Mouse (Mus musculus): ENCODE results near the gene Rhog. TPM values are rescaled to one million over a fixed set of nuclear protein-coding genes. Genes with fewer than 3 reads are reported as not detected.
"Not testable (repeated sequence)": the region's sequence is repeated elsewhere in the genome, so short reads cannot be mapped to it uniquely, and the experiment has no call there.

Gene Rhog
- polyA plus RNA-seq, 1 experiment from 2014 or later = 27.0 TPM

DNA sequence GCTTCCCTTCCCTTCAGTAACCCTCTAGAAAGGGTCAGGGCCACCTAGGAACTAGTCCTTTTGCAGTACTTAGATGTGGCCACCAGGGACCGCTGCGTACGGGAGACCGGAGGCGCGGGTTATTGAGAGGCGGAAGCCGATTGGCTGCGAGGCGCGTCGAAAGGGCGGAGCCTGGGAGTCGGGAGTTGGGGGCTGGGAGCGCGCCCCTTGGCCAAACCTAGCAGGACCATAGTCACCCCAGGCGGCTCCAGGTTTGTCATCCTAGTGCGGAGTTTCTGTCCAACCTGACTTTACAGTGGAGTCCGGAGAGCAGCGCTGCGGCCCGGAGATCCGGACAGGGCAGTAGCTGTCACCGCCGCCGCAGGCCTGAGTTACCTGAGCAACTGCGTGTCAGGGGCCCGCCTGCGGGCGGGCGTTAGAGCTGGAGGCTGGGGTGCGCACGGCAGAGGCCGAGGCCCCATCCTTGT, 11.3 kb upstream of the Rhog start:
- H3K4me2 ChIP-seq (replicated peaks) = peak overlapping the region; percentile 98
- no peaks in the 10 kb centered on the region for H3K9me3 ChIP-seq
- under 1% methylated on average over 29 of the region's 34 CpGs for WGBS
- peak overlapping the region; percentile 47; the same call in 1 of the 2 replicates for H3K27ac ChIP-seq (replicated peaks)
- peak; percentile 92 for ATAC-seq (ENCODE audit: low FRiP score, low read depth)
- H3K9ac ChIP-seq (replicated peaks) = peak overlapping the region; percentile 72
- H3K27me3 ChIP-seq = peaks cover 23% of the 10 kb centered on the region
- H3K4me1 ChIP-seq = peaks cover 10% of the 10 kb centered on the region
- H3K36me3 ChIP-seq = no peaks in the 10 kb centered on the region
- H3K4me3 ChIP-seq = peak overlapping the region; percentile 86

DNA sequence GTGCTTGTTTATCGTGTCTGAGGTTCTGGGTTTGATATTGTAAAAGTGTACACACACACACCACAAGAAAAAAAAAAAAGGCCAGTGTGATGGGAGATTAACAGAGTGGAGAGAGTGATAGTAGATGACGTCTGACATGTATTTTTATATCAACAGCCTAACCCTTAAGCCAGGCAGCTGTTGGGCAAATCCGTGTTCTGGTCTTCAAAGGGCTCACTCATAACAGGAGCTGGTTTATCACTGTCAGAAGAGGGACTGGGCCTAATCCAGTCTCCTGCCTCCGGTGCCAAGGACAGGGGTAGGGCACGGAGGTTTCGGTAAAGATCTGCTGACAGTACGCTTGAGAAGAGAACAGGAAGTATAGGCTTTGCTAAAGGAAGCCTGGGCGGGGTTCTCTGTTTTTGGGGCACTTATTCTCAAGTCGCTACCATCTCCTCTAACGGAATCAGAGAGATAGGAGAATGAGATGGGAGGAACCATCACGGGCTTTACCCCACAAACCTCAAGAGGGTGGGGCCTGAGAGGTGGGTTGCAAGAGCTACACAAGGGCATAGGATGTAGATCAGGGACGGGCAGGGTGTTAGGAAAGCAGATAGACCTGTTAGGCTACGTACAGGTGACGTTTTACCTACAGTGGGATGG, 10.7 kb upstream of the Rhog start:
- no peak overlapping the region for H3K4me2 ChIP-seq (replicated peaks)
- ATAC-seq (ENCODE audit: low FRiP score, low read depth) = peak; percentile 34; the same call in 1 of the 2 replicates

DNA sequence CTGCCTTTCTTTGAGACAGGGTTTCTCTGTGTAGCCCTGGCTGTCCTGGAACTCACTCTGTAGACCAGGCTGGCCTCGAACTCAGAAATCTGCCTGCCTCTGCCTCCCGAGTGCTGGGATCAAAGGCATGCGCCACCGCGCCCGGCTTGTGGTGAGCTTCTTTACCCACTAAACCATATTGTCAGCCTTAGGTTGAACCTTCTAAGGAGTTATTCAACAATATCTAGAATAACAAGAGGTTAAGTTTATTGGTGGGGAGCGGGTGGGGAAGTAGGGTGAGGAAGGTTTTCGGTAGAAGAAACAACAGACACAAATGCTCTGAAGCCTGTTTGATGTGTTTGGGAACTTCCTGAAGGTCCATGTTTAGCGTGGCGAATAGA, 10.2 kb upstream of the Rhog start:
- Histone ChIP-seq H3K4me1 (peaks cover 10% of the 10 kb centered on the region), H3K27me3 (peaks cover 23% of the 10 kb centered on the region)
- H3K9ac ChIP-seq (replicated peaks); H3K4me2 ChIP-seq (replicated peaks); H3K9me3 ChIP-seq; ATAC-seq (ENCODE audit: low FRiP score, low read depth); H3K36me3 ChIP-seq; H3K27ac ChIP-seq (replicated peaks); H3K4me3 ChIP-seq: not testable (repeated sequence)
- 92% methylated on average over 10 of the region's 10 CpGs for WGBS

More for the DNA sequence above, 10.7 kb upstream of the Rhog start:
- Histone ChIP-seq H3K4me3 (peak overlapping the region; percentile 86; the same call in 1 of the 2 replicates), H3K4me1 (peaks cover 10% of the 10 kb centered on the region), H3K9me3 (no peaks in the 10 kb centered on the region), H3K9ac (replicated peaks) (no peak overlapping the region), H3K27me3 (peaks cover 23% of the 10 kb centered on the region), H3K36me3 (no peaks in the 10 kb centered on the region), H3K27ac (replicated peaks) (no peak overlapping the region)
- 51% methylated on average over 14 of the region's 14 CpGs for WGBS

DNA sequence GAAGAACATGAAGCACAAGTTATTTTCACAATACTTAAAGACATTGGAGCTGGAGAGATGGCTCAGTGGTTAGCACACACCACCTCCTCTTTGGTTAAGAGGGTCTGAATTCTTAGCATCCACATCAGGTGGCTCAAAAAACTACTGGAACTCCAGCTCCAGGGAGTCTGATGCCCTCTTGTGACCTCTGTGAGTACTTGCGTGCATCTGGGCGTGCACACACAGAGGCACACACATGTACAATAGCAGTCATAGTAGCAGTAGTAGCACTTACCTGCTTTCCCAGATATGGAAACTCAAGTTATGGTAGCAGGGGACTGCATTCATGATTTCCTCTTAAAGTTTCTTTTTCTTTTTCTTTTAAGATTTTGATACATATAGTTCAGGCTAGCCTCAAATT, 7.2 kb upstream of the Rhog start:
- ATAC-seq (ENCODE audit: low FRiP score, low read depth) = no peak
- Histone ChIP-seq H3K27me3 (peaks cover 9% of the 10 kb centered on the region; the same call in 1 of the 2 replicates), H3K36me3 (no peaks in the 10 kb centered on the region), H3K4me2 (replicated peaks) (no peak overlapping the region), H3K4me3 (no peak overlapping the region), H3K9ac (replicated peaks) (no peak overlapping the region), H3K9me3 (no peaks in the 10 kb centered on the region), H3K27ac (replicated peaks) (no peak overlapping the region), H3K4me1 (peaks cover under 1% of the 10 kb centered on the region; the same call in 1 of the 2 replicates)
- 86% methylated on average over 2 of the region's 2 CpGs for WGBS

DNA sequence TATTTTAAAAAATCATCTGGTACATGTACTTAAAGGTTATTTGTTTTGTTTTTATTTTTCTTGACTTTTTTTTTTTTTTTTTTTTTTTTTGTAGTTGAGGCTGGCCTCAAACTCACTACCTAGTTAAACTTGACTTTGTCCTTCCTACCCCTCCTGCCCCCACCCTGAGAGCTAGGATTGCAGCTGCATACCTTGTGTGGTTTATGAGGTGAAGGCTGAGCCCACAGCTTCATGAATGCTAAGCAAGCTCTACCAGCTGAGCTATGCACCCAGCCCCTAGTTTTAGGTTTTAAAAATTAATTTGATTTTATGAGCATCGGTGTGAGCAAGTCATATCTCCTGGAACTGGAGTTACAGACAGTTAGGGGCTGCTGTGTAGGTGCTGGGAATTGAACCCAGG, 4.7 kb upstream of the Rhog start:
- Histone ChIP-seq H3K4me3 (no peak overlapping the region), H3K27me3 (no peaks in the 10 kb centered on the region), H3K9ac (replicated peaks) (no peak overlapping the region), H3K36me3 (no peaks in the 10 kb centered on the region), H3K4me2 (replicated peaks) (no peak overlapping the region), H3K27ac (replicated peaks) (no peak overlapping the region), H3K4me1 (no peaks in the 10 kb centered on the region), H3K9me3 (no peaks in the 10 kb centered on the region)
- WGBS = 93% methylated on average over 1 of the region's 1 CpGs
- ATAC-seq (ENCODE audit: low FRiP score, low read depth) = no peak

DNA sequence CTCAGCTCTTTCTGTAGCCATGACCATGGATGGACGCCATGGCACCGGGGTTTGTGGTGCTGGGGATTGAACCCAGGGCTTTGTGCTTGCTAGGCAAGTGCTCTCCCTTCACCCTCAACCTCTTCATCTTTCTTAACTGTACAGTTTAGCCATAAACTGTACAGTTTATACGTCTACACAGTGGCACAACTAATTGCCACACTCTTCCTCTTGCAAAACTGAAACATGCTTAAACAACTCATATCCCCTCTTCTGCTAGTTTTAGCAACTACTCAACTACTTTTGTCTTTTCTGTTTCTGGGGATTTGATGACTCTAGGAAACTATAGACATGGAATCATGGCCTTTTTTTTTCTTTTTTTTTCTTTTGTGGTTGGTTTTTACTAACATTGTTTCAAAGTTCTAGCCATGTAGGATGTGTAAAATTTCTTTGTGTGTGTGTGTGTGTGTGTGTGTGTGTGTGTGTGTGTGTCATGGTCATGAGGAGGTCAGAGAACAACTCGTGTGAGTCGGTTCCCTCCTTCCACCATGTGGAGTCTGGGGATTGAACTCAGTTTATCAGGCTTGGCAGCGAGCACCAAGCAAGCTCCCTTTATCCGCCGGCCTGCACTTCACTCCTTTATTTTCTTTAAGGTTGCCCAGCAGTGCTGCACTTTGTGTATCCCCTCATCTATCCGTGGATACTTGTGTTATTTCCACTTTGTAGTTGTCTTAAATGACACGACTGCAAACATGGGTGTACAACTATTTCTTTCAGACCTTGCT, 4.0 kb upstream of the Rhog start:
- Histone ChIP-seq H3K9me3 (no peaks in the 10 kb centered on the region), H3K4me2 (replicated peaks) (no peak overlapping the region), H3K36me3 (no peaks in the 10 kb centered on the region), H3K4me1 (no peaks in the 10 kb centered on the region), H3K9ac (replicated peaks) (no peak overlapping the region), H3K4me3 (no peak overlapping the region), H3K27me3 (no peaks in the 10 kb centered on the region), H3K27ac (replicated peaks) (no peak overlapping the region)
- 82% methylated on average over 10 of the region's 10 CpGs for WGBS
- ATAC-seq (ENCODE audit: low FRiP score, low read depth) = no peak

DNA sequence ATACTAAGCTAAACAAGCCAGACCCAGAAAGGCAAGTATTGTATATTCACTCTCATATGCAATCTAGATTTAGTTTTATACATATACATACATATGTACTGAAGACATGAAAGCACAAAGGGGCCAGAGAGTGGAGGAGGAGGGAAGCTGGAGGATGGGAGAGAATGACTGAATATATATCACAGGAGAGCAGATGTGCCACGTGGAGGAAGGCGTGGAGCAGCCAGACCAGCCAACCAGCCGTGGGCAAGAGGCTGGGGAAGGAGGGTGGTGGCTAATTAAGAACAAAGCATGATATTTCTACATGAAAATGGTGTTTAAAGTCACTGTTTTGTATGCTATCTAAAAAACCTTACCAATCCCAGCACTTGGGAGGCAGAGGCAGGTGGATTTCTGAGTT, 2.9 kb upstream of the Rhog start:
- no peak overlapping the region for H3K27ac ChIP-seq (replicated peaks)
- H3K9me3 ChIP-seq = no peaks in the 10 kb centered on the region
- ATAC-seq (ENCODE audit: low FRiP score, low read depth) = no peak
- H3K4me1 ChIP-seq = no peaks in the 10 kb centered on the region
- H3K4me3 ChIP-seq = no peak overlapping the region
- 76% methylated on average over 3 of the region's 3 CpGs for WGBS
- no peak overlapping the region for H3K9ac ChIP-seq (replicated peaks)
- no peaks in the 10 kb centered on the region for H3K36me3 ChIP-seq
- no peaks in the 10 kb centered on the region for H3K27me3 ChIP-seq
- no peak overlapping the region for H3K4me2 ChIP-seq (replicated peaks)

DNA sequence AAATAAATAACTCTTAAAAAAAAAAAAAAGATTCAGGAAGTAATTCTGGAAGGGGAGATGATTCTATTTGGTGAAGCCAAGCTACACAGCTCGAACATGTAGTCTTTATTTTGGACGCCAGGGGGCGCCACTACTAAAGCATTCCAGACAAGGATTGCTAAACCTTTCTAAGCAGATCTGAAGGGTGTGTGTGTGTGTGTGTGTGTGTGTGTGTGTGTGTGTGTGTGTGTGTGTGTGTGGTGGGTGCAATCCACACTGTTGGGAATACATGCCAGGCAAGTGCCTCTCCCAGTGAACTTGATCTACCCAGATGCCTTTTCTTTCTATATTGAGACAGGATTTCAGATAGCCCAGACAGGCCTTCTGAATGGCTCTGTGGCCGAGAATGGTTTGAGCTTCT, 2.3 kb upstream of the Rhog start:
- Histone ChIP-seq H3K9me3 (no peaks in the 10 kb centered on the region), H3K27me3 (no peaks in the 10 kb centered on the region), H3K36me3 (no peaks in the 10 kb centered on the region), H3K9ac (replicated peaks) (no peak overlapping the region), H3K4me3 (no peak overlapping the region), H3K4me2 (replicated peaks) (no peak overlapping the region), H3K4me1 (no peaks in the 10 kb centered on the region), H3K27ac (replicated peaks) (no peak overlapping the region)
- WGBS = 21% methylated on average over 4 of the region's 4 CpGs
- ATAC-seq (ENCODE audit: low FRiP score, low read depth) = peak; percentile 81

DNA sequence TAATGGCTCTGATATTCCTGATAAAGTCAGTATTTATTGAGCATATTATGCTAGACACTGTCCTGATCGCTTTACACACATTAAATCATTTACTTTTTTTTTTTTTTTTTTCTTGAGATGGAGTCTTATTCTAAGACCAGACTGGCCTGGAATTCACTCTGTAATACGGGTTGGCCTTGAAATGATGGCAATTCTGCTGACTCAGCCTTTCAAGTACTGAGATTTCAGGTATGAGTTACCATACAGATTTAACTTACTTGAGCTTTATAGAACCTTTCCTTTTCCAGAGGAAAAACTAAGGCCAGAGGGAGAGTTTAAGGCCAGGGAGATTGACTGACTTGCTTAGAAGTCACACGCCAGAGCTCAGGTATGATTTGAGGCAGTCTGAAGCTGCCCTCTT, 782 bp upstream of the Rhog start:
- ATAC-seq (ENCODE audit: low FRiP score, low read depth) = no peak
- WGBS = 84% methylated on average over 3 of the region's 3 CpGs
- H3K4me1 ChIP-seq = no peaks in the 10 kb centered on the region

DNA sequence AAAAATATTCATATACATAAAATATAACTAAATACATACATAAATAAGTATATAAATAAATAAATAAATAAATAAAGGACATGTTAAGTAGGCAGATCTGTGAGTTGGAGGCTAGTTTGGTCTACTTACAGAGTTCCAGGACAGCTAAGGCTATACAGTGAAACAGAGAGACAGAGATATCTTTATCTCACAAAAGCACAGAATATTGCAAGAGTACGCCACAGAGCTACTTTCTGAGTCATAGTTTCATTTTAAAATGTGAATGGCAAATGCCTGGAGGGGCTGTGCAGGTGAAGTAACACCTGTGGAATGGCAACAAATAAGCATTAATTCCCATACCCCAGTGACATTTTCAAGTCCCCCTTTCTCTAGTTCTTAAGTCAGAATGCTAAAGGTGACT, 2.2 kb downstream of the Rhog start:
- 88% methylated on average over 1 of the region's 1 CpGs for WGBS
- Histone ChIP-seq H3K27ac (replicated peaks) (no peak overlapping the region), H3K27me3 (no peaks in the 10 kb centered on the region), H3K36me3 (no peaks in the 10 kb centered on the region), H3K9me3 (no peaks in the 10 kb centered on the region), H3K4me2 (replicated peaks) (no peak overlapping the region), H3K4me3 (no peak overlapping the region), H3K4me1 (peaks cover 13% of the 10 kb centered on the region), H3K9ac (replicated peaks) (no peak overlapping the region)
- ATAC-seq (ENCODE audit: low FRiP score, low read depth) = no peak

More for the DNA sequence above, 782 bp upstream of the Rhog start:
- Histone ChIP-seq H3K4me3 (no peak overlapping the region), H3K9me3 (no peaks in the 10 kb centered on the region), H3K27ac (replicated peaks) (no peak overlapping the region), H3K9ac (replicated peaks) (no peak overlapping the region), H3K36me3 (no peaks in the 10 kb centered on the region), H3K27me3 (no peaks in the 10 kb centered on the region), H3K4me2 (replicated peaks) (no peak overlapping the region)

DNA sequence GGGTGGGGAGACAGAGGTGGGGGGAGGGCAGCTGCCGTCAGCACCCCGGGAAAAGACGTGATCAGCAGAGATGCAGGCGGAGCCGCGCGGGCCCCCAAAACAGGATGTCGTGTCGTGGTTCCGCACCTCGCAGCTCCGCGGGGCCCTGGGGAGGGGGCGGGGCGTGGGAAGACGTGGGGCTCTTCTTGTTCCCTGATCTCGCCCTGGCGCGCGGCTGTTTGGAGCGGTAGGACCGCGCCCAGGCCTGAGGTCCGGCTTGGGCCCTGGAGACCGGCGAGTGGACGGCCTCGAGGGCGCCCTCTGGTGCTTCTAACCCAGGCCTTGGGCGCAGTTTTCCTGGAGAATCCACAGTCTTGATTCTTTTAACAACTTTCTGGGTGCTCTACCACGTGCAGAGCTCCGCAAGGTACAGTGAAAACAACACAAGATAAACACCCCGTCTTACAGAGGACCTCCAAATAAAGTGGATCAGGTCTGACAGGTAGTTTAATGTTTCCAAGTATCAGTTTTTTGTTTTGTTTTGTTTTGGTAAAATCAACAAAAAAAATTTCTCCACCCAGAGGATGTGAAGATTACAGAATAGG, 5.1 kb downstream of the Rhog start:
- Histone ChIP-seq H3K27me3 (no peaks in the 10 kb centered on the region), H3K4me1 (peaks cover 40% of the 10 kb centered on the region), H3K9ac (replicated peaks) (peak overlapping the region; percentile 81), H3K4me3 (peak overlapping the region; percentile 81), H3K36me3 (no peaks in the 10 kb centered on the region), H3K4me2 (replicated peaks) (peak overlapping the region; percentile 81), H3K27ac (replicated peaks) (peak overlapping the region; percentile 84), H3K9me3 (no peaks in the 10 kb centered on the region)
- peak; percentile 79 for ATAC-seq (ENCODE audit: low FRiP score, low read depth)
- WGBS = 0% methylated on average over 33 of the region's 33 CpGs

Measured in midbrain, embryonic 12.5 days (tissue).